ENCODE assay signal across 26 mouse cellular contexts in the genomic region with DNA sequence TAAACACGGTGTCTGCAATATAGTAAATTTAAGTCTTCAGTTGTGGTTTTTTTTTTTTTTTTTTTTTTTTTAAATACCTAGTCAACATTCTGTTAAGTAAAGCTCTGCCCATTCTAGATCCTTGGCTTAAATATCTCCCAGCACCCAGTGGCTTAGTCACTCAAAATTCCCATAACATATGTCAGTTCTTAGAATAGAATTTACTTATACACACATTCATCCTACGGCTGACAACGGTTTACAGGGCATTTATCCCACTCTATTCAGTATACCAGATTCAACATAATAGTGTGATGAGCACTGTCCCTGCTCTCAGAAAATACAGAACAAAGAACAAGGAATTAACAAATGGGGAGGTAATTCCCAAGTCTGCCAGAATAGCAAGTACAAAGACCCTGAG.
"Had no signal": no experiment of that assay in that cellular context is flagged by ENCODE, and none has a peak within 500 bp of the region (broad histone marks: within the 10 kb centered on the region; RNA-seq: fewer than 3 reads in every experiment).

No protein-coding gene starts in this region.

- H3K9ac ChIP-seq: heart, embryonic 12.5 days; hindbrain, embryonic 12.5 days; hindbrain, embryonic 14.5 days; intestine, embryonic 15.5 days; limb, embryonic 13.5 days; limb, embryonic 15.5 days; liver, embryonic 12.5 days; liver, embryonic 14.5 days had no signal

- H3K36me3 ChIP-seq: heart, embryonic 12.5 days; hindbrain, embryonic 10.5 days; hindbrain, embryonic 12.5 days; intestine, embryonic 15.5 days; limb, embryonic 13.5 days; limb, embryonic 15.5 days; liver, embryonic 12.5 days had no signal

- H3K27me3 ChIP-seq: heart, embryonic 12.5 days; hindbrain, embryonic 12.5 days; intestine, embryonic 15.5 days; limb, embryonic 15.5 days; liver, embryonic 12.5 days had no signal

- H3K9me3 ChIP-seq: heart, embryonic 12.5 days; hindbrain, embryonic 10.5 days; hindbrain, embryonic 12.5 days; intestine, embryonic 15.5 days; limb, embryonic 13.5 days; limb, embryonic 15.5 days; liver, embryonic 12.5 days had no signal

- H3K4me2 ChIP-seq: heart, embryonic 12.5 days; hindbrain, embryonic 12.5 days; hindbrain, embryonic 14.5 days; intestine, embryonic 15.5 days; limb, embryonic 13.5 days; limb, embryonic 15.5 days; liver, embryonic 12.5 days had no signal

- ATAC-seq: hindbrain, embryonic 16.5 days; inflammation-experienced regulatory T-cells, adult 6 months; intestine, embryonic 15.5 days; intestine, postnatal 0 days; liver, embryonic 12.5 days had no signal

- DNase-seq: gastrocnemius, adult 2 months; gastrocnemius, postnatal 10 days; gastrocnemius, postnatal 25 days; heart, adult 2 months; heart, postnatal 10 days; heart, postnatal 4 days; kidney, adult 18-20 months; kidney, adult 8-10 months; kidney, postnatal 14 days; kidney, postnatal 36 days; layer of hippocampus, postnatal 36 days; left cerebral cortex, postnatal 4 days had no signal

- H3K27ac ChIP-seq: gastrocnemius, adult 2 months; heart, adult 2 months; hindbrain, embryonic 10.5 days; hindbrain, embryonic 12.5 days; hindbrain, embryonic 14.5 days; intestine, embryonic 15.5 days; kidney, postnatal 0 days; left cerebral cortex, adult 2 months; limb, embryonic 13.5 days; limb, embryonic 15.5 days; liver, embryonic 12.5 days; liver, embryonic 14.5 days had no signal

- H3K4me1 ChIP-seq: heart, embryonic 12.5 days; hindbrain, embryonic 10.5 days; hindbrain, embryonic 12.5 days; intestine, embryonic 15.5 days; liver, embryonic 12.5 days had no signal

- H3K4me3 ChIP-seq: gastrocnemius, adult 2 months; heart, adult 2 months; heart, embryonic 12.5 days; hindbrain, embryonic 10.5 days; hindbrain, embryonic 12.5 days; intestine, embryonic 15.5 days; left cerebral cortex, adult 2 months; limb, embryonic 13.5 days; limb, embryonic 15.5 days; liver, embryonic 12.5 days had no signal
